In genomic region chr17:12207022-12207548, GRCm38 (mm10) we compare ENCODE assay signal across 15 mouse cellular contexts.
DNase-seq lines count a peak whose midpoint lies in the region; ATAC-seq and TF ChIP-seq lines count a peak whose summit lies in the region.
"Had no signal": no experiment of that assay in that cellular context is flagged by ENCODE, and none has a peak within 500 bp of the region (broad histone marks: within the 10 kb centered on the region; RNA-seq: fewer than 3 reads in every experiment).

No protein-coding gene starts in this region.

- H3K9me3 ChIP-seq in heart, embryonic 10.5 days, result no peaks in the 10 kb centered on the region
- H3K9me3 ChIP-seq in midbrain, embryonic 12.5 days, result no peaks in the 10 kb centered on the region
- no peaks in the 10 kb centered on the region for H3K9me3 ChIP-seq in midbrain, embryonic 15.5 days
- no peaks in the 10 kb centered on the region for H3K9me3 ChIP-seq in forebrain, postnatal 0 days (ENCODE audit: low read length)
- no peaks in the 10 kb centered on the region for H3K9me3 ChIP-seq in liver, postnatal 0 days (ENCODE audit: low read length)
- H3K9me3 ChIP-seq: neural tube, embryonic 13.5 days had no signal

- no peak for TF ChIP-seq EP300 in liver, postnatal 0 days (IDR thresholded peaks at IDR 0.05; ENCODE audit: low read depth)

- no peaks in the 10 kb centered on the region for H3K27me3 ChIP-seq in heart, embryonic 10.5 days (ENCODE audit: insufficient read depth, poor library complexity, severe bottlenecking)
- no peaks in the 10 kb centered on the region for H3K27me3 ChIP-seq in midbrain, embryonic 12.5 days
- H3K27me3 ChIP-seq in midbrain, embryonic 15.5 days (replicated peaks), result no peaks in the 10 kb centered on the region
- H3K27me3 ChIP-seq in forebrain, postnatal 0 days (ENCODE audit: insufficient read depth, low read length), result no peaks in the 10 kb centered on the region
- no peaks in the 10 kb centered on the region for H3K27me3 ChIP-seq in liver, postnatal 0 days (ENCODE audit: insufficient read depth, low read length)
- H3K27me3 ChIP-seq: neural tube, embryonic 13.5 days had no signal

- no peak for ATAC-seq in midbrain, embryonic 12.5 days (ENCODE audit: low FRiP score, low read depth)
- ATAC-seq in midbrain, embryonic 15.5 days (replicated peaks), result no peak
- ATAC-seq in forebrain, postnatal 0 days, result no peak
- ATAC-seq in liver, postnatal 0 days, result no peak

- peak overlapping the region; percentile 84 for H3K27ac ChIP-seq in heart, embryonic 10.5 days
- H3K27ac ChIP-seq in midbrain, embryonic 12.5 days (replicated peaks), result peak overlapping the region; percentile 25; the same call in 1 of the 2 replicates
- no peak overlapping the region for H3K27ac ChIP-seq in midbrain, embryonic 15.5 days
- 0 out of 2 replicates have a peak overlapping the region, but pooled peaks have one; percentile 1 for H3K27ac ChIP-seq in forebrain, postnatal 0 days (ENCODE audit: low read depth, low read length)
- H3K27ac ChIP-seq in liver, postnatal 0 days (ENCODE audit: low read depth), result peak overlapping the region; percentile 99

- 45% methylated on average over 1 of the region's 1 CpGs for WGBS in heart, embryonic 10.5 days
- 22% methylated on average over 1 of the region's 1 CpGs for WGBS in midbrain, embryonic 12.5 days
- 15% methylated on average over 1 of the region's 1 CpGs for WGBS in midbrain, embryonic 15.5 days
- WGBS in forebrain, postnatal 0 days, result 6% methylated on average over 1 of the region's 1 CpGs
- 42% methylated on average over 1 of the region's 1 CpGs for WGBS in liver, postnatal 0 days (ENCODE audit: insufficient replicate concordance)

- TF ChIP-seq CTCF in forebrain, postnatal 0 days (IDR thresholded peaks at IDR 0.05; ENCODE audit: low read depth), result no peak
- TF ChIP-seq CTCF in liver, postnatal 0 days (IDR thresholded peaks at IDR 0.05; ENCODE audit: low read depth), result no peak

- peaks cover 45% of the 10 kb centered on the region for H3K4me1 ChIP-seq in heart, embryonic 10.5 days
- peaks cover 39% of the 10 kb centered on the region for H3K4me1 ChIP-seq in midbrain, embryonic 12.5 days
- peaks cover 44% of the 10 kb centered on the region for H3K4me1 ChIP-seq in midbrain, embryonic 15.5 days
- H3K4me1 ChIP-seq in forebrain, postnatal 0 days (ENCODE audit: insufficient read depth), result peaks cover 9% of the 10 kb centered on the region
- peaks cover 58% of the 10 kb centered on the region for H3K4me1 ChIP-seq in liver, postnatal 0 days (ENCODE audit: insufficient read depth)

- peaks cover 4% of the 10 kb centered on the region for H3K36me3 ChIP-seq in heart, embryonic 10.5 days
- peaks cover 12% of the 10 kb centered on the region for H3K36me3 ChIP-seq in midbrain, embryonic 12.5 days
- 0 out of 2 replicates have a peak, but pooled peaks cover 5% of the 10 kb centered on the region for H3K36me3 ChIP-seq in midbrain, embryonic 15.5 days (replicated peaks)
- H3K36me3 ChIP-seq in forebrain, postnatal 0 days (ENCODE audit: insufficient read depth), result peaks cover 11% of the 10 kb centered on the region; the same call in 1 of the 2 replicates
- H3K36me3 ChIP-seq in liver, postnatal 0 days (replicated peaks; ENCODE audit: insufficient read depth, low read length), result peaks cover 13% of the 10 kb centered on the region

- H3K9ac ChIP-seq in midbrain, embryonic 12.5 days (replicated peaks), result no peak overlapping the region
- no peak overlapping the region for H3K9ac ChIP-seq in midbrain, embryonic 15.5 days
- H3K9ac ChIP-seq in forebrain, postnatal 0 days, result no peak overlapping the region
- H3K9ac ChIP-seq in liver, postnatal 0 days (replicated peaks), result 0 out of 2 replicates have a peak overlapping the region, but pooled peaks have one; percentile 26
- H3K9ac ChIP-seq: neural tube, embryonic 13.5 days had no signal

- DNase-seq in heart, embryonic 10.5 days (ENCODE audit: low spot score), result no peak
- DNase-seq in heart, adult 11 months, result no peak
- no peak for DNase-seq in forebrain, postnatal 0 days
- DNase-seq in liver, postnatal 0 days, result no peak
- DNase-seq in gastrocnemius, postnatal 25 days, result no peak
- no peak for DNase-seq in lung, adult 18-20 months
- DNase-seq: cerebellum, adult 2 months; gastrocnemius, postnatal 14 days; heart, postnatal 14 days; kidney, adult 11 months; kidney, postnatal 4 days; lung, adult 2 months had no signal

- no peak overlapping the region for H3K4me3 ChIP-seq in heart, embryonic 10.5 days
- no peak overlapping the region for H3K4me3 ChIP-seq in midbrain, embryonic 12.5 days
- no peak overlapping the region for H3K4me3 ChIP-seq in midbrain, embryonic 15.5 days
- no peak overlapping the region for H3K4me3 ChIP-seq in forebrain, postnatal 0 days (ENCODE audit: low read depth, low read length)
- H3K4me3 ChIP-seq in liver, postnatal 0 days (ENCODE audit: low read depth, low read length), result no peak overlapping the region
- H3K4me3 ChIP-seq: neural tube, embryonic 13.5 days had no signal

- H3K4me2 ChIP-seq in midbrain, embryonic 12.5 days (replicated peaks), result no peak overlapping the region
- no peak overlapping the region for H3K4me2 ChIP-seq in midbrain, embryonic 15.5 days
- H3K4me2 ChIP-seq in forebrain, postnatal 0 days (ENCODE audit: low read depth), result no peak overlapping the region
- no peak overlapping the region for H3K4me2 ChIP-seq in liver, postnatal 0 days (ENCODE audit: low read depth, low read length)
- H3K4me2 ChIP-seq: neural tube, embryonic 13.5 days had no signal
